Mouse (Mus musculus): Measurements from ENCODE around the gene Akr1c19.
"Not testable (repeated sequence)": the region's sequence is repeated elsewhere in the genome, so short reads cannot be mapped to it uniquely, and the experiment has no call there.

Gene Akr1c19

DNA sequence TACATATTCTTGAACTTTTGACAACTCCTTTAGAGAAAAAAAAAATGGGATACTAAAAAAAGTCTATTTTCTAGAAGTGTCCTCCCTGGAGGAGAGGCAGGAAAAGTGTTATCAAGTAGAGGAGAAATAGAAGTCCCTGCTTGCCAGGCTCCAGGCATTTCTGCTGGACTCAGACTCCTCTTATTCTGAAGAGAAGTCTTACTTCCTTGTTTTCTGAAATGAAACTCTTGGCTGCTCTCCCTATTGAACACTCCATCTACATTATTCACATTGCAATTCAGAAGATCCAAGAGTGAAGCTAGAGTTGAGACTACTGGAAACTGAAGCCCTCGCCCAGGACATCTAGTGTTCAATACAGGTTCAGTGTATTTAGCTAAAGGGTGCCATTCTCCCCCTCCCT, at the start of gene Akr1c19:
Gene Akr1c19 (plus strand): TSS at position 260 of the 400 bp plus-strand sequence.
- in situ Hi-C loops (cut with MboI, MseI), result no loop called here

- in situ Hi-C loops (cut with MboI, MseI), result not testable (repeated sequence)
Observed at GRCm38 (mm10) chr13:4181321-4181720, 47.2 kb upstream of the Akr1c19 start.

DNA sequence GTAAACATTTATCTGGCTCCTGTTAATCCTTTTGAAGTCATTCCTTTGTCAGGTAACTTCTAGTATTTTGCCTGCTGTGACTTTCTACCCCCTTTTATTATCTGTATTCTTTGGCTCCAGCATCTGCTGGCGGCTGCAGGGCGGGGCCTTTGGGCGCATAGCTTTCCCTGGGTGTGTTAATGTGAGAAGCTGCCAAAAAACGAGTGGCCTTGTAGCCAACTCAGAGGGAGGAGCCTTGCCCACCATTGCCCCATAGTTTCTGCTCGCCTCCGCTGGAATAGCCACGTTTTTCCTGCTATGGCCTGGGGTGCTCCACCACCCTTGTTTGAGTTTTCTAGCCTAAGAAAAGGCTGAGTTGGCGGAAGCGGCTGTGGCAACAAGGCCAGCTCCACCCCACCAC, 45.4 kb upstream of the Akr1c19 start:
- in situ Hi-C loops (cut with MboI, MseI), result no loop called here

DNA sequence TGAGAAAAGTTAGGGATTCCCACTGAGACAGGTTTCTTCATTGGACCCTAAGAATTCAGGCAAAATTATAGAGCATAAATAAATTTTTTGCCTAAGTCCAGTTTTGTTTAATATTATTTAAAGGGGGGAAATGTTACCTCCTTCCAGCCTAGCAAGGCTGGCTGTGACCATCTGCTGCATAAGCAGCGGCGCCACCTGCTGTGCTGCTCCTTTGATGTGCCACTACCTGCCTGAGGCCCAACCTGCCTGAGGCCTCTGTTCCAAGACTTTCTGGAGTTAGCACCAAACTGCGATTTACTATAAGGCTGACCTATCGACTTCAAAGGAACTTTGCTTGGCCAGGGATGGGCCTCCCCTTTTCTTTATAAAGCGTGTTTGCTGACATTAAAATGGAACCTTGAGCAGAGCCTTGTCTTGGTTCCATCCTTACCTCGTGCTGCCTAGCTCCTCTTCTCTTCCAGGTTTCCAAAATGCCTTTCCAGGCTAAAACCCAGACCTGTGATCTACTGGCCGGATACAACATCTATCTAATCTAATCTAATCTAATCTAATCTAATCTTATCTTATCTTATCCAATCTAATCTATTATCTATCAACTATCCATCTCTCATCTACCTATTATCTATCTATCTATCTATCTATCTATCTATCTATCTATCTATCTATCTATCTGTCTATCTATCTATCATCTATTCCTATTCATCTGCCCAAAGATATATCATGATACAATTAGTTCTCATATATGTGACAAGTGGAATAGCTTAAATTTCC, 41.7 kb upstream of the Akr1c19 start:
- in situ Hi-C loops (cut with MboI, MseI), result loop anchor here (5.0 kb wide), 1 partner anchor 95 kb away; no protein-coding TSS in a partner anchor

DNA sequence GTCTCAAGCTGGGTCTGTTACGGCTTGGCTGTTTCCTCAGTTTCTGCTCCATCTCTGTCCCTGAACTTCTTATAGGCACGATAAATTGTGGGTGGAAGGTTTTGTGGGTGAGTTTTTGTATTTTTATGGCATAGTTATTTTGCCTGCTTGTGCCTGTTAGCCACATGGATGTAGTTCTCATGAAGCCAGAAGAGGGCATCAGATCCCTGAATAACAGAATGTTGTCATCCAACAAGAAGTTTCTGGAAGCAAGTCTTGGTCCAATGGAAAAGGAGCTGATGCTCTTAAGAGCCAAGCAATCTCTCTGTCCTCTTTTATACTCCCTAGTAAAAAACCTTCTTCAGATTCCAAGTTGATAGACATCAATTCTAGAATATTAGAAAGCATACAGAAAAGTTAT, 40.3 kb upstream of the Akr1c19 start:
- in situ Hi-C loops (cut with MboI, MseI), result loop anchor here (5.0 kb wide), 1 partner anchor 94 kb away; no protein-coding TSS in a partner anchor

DNA sequence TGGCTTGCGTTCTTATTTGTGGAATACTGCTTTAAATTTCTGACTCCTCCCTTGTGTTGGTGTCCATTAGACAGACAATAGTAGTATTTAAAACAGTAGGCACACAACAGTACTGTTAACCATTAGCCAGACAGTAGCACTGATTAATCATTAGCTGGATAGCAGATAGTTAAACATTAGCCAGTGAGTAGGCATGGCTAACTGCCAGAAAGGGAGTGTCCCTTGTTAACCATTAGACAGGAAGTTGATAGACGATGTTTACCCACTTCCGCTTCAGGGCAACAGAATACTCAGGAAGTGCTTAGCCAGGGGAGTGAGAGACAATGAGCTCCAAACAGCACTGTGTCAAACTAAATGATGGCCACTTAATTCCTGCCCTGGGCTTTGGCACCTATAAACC, 37.6 kb upstream of the Akr1c19 start, which contains the start of gene Akr1c13:
Gene Akr1c13 (plus strand): TSS at position 247 of the 400 bp plus-strand sequence.
- in situ Hi-C loops (cut with MboI, MseI), result no loop called here

DNA sequence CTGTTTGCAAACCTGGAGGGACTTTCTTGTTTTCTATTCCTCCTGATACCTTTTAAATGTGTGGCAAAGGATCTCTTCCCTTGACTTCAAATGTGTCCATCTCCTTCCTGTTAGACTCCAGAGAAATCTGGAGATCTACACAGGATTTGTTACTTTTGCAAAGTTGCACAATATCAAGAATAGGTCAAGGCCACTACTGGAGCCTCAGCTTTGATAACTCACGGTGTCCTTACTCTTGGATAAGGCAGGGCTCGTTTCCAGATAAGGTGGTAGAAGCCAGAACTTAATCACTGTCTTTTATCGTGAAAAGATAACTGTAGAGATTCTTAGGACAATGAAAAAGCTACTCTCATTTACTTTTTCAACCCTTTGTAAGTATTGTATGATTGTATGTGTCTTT, 36.0 kb upstream of the Akr1c19 start:
- in situ Hi-C loops (cut with MboI, MseI), result no loop called here

DNA sequence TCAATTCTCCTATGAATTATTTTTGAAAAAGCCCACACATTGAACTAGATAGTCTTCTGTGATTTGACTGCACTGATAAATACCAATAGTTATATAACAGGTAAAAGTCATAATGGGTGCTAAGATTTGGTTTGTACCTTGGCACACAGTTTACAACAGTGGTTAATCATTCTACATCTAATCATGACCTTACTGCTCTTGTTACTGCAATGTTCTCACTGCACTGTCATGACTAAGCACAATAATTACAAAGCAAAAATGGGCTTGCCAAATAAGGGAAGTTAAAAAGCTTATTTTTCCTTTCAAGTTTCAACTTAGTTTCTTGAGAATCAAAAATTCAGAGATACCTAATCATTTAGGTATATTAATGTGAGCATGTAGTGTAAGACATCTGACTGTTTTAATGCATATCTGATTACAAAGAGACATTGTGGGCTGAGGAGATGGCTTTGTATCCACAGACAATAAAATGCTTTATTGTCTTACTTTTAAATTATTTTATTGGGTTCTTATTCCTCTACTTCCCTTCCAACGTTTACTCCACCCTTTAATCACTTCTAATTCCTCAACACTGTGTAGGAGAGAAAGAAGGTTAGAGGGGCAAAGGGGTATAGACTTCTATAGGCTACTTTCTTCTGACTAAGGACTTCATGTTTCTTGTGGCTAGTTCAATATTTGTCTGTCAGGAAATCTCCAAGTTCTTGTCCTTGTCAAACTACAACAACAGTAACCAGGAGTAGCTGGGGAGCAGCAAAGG, 22.2 kb upstream of the Akr1c19 start:
- in situ Hi-C loops (cut with MboI, MseI), result no loop called here

- in situ Hi-C loops (cut with MboI, MseI), result no loop called here
Observed at GRCm38 (mm10) chr13:4211560-4212299, 16.8 kb upstream of the Akr1c19 start.

GRCm38 (mm10) chr13:4212309-4212708, 16.2 kb upstream of the Akr1c19 start:
- in situ Hi-C loops (cut with MboI, MseI), result no loop called here

- in situ Hi-C loops (cut with MboI, MseI), result not testable (repeated sequence)
Observed at GRCm38 (mm10) chr13:4215496-4215895, 13.0 kb upstream of the Akr1c19 start.

DNA sequence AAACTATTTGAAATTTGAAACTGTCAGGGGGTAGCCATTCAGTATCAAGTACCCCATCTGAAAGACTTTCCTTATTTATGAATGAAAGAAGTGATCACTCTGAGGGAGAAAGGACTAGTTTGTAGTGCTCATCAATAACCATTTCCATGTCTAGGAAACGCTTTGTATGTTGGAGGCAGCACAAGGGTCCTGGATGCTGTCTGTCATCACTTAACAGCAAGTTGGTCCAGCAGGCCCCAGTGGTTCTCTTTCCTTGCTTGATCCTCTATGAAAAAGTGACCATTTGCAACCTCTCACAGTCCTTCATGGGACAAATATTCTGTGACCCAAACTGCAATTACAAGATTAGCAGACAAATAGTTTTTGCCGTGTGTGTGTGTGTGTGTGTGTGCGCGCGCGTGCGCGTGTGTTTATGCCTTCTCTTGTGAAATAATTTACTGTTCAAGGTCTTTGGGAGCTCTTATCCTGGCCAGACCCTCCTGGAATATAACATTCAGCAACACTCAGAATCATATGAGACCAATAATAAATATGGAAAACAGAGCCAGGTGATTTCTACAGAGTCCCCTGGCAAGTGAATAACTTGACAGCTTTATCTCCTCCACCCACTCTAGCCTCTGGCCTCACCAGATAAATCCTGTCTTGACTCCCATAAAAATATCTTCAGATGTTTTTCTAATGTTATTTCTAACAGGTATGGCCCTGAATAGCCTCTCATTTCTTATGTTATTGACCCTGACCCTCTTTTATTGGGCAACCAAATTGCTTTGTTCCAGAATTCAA, 2.5 kb downstream of the Akr1c19 start:
- in situ Hi-C loops (cut with MboI, MseI), result no loop called here

- in situ Hi-C loops (cut with MboI, MseI), result no loop called here
Observed at GRCm38 (mm10) chr13:4233135-4233534, 4.6 kb downstream of the Akr1c19 start.

DNA sequence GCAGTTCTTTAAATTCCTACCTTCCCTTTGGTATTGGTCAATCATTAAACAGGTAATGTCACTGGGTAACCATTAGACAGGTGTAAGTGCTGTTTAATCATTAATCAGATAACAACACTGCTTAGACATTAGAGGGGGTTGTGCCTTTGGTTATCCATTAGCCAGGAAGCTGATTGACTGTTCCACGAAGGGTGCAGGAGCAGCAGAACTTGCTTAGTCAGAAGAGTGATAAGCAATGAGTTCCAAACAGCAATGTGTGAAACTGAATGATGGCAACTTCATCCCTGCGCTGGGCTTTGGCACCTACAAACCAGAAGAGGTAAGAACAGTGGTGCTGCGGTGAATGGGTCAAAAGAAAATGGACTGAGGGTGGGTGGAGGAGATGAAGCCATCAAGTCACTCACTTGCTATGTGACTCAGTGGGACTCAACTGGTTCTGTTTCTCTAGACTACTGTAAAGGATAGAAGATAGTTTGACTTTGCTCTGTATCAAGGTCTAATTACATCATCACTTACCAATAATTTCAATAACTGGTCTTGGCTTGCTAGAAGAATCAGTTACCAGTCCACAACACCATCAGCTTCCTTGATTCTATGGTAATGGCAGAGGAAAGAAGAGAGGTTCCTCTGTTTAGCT, 5.2 kb downstream of the Akr1c19 start:
- in situ Hi-C loops (cut with MboI, MseI), result no loop called here

DNA sequence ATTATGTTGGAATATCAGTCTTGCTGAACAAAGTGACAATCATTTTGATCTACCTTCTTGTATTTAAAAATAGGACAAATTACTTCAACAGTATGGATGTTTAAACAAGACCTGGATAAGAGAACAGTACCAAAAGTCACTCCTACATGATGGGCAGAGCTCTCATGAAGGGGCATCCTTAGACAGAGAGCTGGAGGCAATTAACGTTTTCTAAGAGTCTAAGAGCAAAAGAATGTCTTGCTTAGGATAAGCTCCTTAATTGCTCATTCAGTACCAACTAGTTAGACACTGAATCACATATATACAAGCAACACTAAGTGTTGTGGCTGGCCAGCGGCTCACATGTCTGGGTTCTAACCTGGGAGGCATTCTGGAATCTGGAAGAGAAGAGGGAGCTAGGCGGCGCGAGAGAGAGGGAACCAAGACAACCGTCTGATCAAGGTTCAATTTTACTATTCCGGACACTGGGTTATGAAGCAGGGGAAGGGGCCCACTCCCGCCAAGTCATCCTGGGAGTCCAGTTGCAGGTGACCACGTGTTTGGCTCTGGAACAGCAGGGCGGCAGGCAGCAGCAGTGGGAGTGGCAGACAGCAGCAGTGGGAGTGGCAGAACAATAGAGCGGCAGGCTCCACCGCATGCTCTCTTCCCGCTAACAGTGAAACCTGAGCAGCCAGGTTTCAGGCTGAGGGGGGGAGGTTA, 16.5 kb downstream of the Akr1c19 start:
- in situ Hi-C loops (cut with MboI, MseI), result no loop called here

DNA sequence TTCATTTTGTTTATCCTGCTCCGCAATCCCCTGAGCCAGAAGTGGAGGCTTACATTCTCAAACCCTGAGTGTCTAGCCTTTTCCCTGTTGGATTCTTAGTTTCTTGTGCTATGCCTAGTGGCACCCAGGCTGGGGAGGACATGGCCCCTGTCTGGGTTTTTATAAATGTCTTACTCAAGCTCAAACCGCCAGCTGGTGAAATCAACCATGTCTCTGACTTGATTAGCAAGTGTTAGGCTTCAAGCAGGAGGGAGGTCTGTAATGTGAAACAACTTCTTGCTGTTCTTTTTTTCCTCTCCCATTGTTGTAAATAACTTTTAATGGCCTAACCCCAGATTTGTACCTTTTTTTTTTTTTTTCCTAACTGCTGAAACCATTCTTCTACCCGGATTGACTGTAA, 20.8 kb downstream of the Akr1c19 start:
- in situ Hi-C loops (cut with MboI, MseI), result no loop called here

GRCm38 (mm10) chr13:4256894-4257293, 28.4 kb downstream of the Akr1c19 start:
- in situ Hi-C loops (cut with MboI, MseI), result not testable (repeated sequence)

DNA sequence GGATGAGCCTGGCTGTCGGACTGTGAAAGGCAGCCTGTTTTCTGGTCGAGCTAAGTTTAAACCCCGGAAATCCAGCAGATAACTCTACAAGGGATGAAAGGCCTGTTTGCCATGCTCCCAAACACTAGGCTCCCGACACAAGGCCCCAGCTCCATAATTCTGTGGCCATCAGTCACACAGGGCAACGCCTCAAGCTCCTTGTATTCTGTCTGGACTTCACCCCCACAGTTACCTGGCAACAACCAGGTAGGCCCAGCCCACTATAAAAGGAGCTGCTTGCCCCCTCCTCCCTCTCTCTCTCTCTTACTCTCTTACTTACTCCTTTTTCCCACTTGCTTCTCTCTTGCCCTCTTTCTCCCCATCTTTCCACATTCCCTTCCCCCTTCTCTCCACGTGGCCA, 28.8 kb downstream of the Akr1c19 start:
- in situ Hi-C loops (cut with MboI, MseI), result no loop called here

DNA sequence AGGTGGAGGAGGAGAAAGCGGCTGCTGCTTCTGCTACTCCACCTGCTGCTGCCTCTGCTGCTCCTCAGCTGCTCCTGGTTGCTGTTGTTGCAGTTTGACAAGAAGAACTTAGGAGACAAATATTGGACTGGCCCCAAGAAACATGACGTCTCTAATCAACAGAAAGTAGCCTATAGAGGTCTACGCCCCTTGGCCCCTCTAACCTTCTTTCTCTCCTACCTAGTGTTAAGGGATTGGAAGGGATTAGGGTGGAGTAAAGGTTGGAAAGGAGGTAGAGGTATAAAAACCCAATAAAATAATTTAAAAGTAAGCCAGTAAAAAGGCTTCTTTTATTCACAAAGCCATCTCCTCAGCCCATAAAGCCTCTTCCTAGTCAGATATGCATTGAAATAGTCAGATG, 36.1 kb downstream of the Akr1c19 start:
- in situ Hi-C loops (cut with MboI, MseI), result no loop called here

DNA sequence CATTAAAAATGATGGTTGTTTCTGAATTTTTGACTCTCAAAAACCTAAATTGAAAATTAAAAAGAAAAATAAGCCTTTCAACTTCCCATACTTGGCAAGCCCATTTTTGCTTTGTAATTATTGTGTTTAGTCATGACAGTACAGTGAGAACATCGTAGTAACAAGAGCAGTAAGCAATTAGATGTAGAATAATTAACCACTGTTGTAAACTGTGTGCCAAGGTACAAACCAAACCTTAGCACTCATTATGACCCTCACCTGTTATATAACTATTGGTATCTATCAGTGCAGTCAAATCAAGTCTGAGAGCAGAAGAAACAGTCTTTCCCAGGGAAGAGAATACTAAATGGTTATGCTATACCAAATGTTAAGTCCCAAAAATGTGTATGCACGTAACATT, 36.5 kb downstream of the Akr1c19 start:
- in situ Hi-C loops (cut with MboI, MseI), result no loop called here

Data from T-helper 1 cell (primary cell).